Mouse (Mus musculus): ENCODE measurements at regions not wholly inside any gene's neighbourhood (a gene's known extent, or its start where the extent isn't known, plus 50 kb on each side); places are given as distances from the start of the nearest gene placed in this dataset.

- DNase-seq (no peak), ATAC-seq (ENCODE audit: low read depth) (no peak)
- Histone ChIP-seq H3K9ac (no peak overlapping the region), H3K36me3 (no peaks in the 10 kb centered on the region), H3K4me1 (replicated peaks) (no peaks in the 10 kb centered on the region), H3K27me3 (no peaks in the 10 kb centered on the region), H3K9me3 (replicated peaks) (no peaks in the 10 kb centered on the region), H3K4me3 (replicated peaks) (no peak overlapping the region), H3K4me2 (no peak overlapping the region), H3K27ac (no peak overlapping the region)
Observed at GRCm38 (mm10) chr4:56619803-56620202, 120.1 kb upstream of the Gm26657 start.

GRCm38 (mm10) chr4:56619054-56619453 lies 120.8 kb upstream of the Gm26657 start:
- no peaks in the 10 kb centered on the region for H3K9me3 ChIP-seq (replicated peaks)
- H3K4me1 ChIP-seq (replicated peaks) = no peaks in the 10 kb centered on the region
- H3K4me2 ChIP-seq = no peak overlapping the region
- H3K27me3 ChIP-seq = no peaks in the 10 kb centered on the region
- no peak overlapping the region for H3K4me3 ChIP-seq (replicated peaks)
- DNase-seq (no peak), ATAC-seq (ENCODE audit: low read depth) (no peak)
- no peak overlapping the region for H3K27ac ChIP-seq
- WGBS (ENCODE audit: insufficient replicate concordance) = 48% methylated on average over 3 of the region's 3 CpGs
- no peaks in the 10 kb centered on the region for H3K36me3 ChIP-seq
- H3K9ac ChIP-seq = no peak overlapping the region

- no peaks in the 10 kb centered on the region for H3K9me3 ChIP-seq (replicated peaks)
- 60% methylated on average over 5 of the region's 5 CpGs for WGBS (ENCODE audit: insufficient replicate concordance)
- H3K9ac ChIP-seq = no peak overlapping the region
- DNase-seq = no peak
- no peak for ATAC-seq (ENCODE audit: low read depth)
- no peaks in the 10 kb centered on the region for H3K27me3 ChIP-seq
- H3K4me1 ChIP-seq (replicated peaks) = no peaks in the 10 kb centered on the region
- no peak overlapping the region for H3K27ac ChIP-seq
- no peaks in the 10 kb centered on the region for H3K36me3 ChIP-seq
- no peak overlapping the region for H3K4me2 ChIP-seq
- H3K4me3 ChIP-seq (replicated peaks) = no peak overlapping the region
Observed at GRCm38 (mm10) chr4:56618433-56618832, 121.4 kb upstream of the Gm26657 start.

- DNase-seq (no peak), ATAC-seq (ENCODE audit: low read depth) (no peak)
- Histone ChIP-seq H3K27ac (no peak overlapping the region), H3K4me1 (replicated peaks) (no peaks in the 10 kb centered on the region), H3K27me3 (no peaks in the 10 kb centered on the region), H3K9me3 (replicated peaks) (no peaks in the 10 kb centered on the region), H3K4me2 (no peak overlapping the region), H3K36me3 (no peaks in the 10 kb centered on the region), H3K4me3 (replicated peaks) (no peak overlapping the region), H3K9ac (no peak overlapping the region)
- 67% methylated on average over 10 of the region's 10 CpGs for WGBS (ENCODE audit: insufficient replicate concordance)
Observed at GRCm38 (mm10) chr4:56617661-56618360, 122.1 kb upstream of the Gm26657 start.

- H3K27ac ChIP-seq = no peak overlapping the region
- H3K9ac ChIP-seq = no peak overlapping the region
- no peaks in the 10 kb centered on the region for H3K9me3 ChIP-seq (replicated peaks)
- H3K4me1 ChIP-seq (replicated peaks) = no peaks in the 10 kb centered on the region
- DNase-seq = no peak
- no peak overlapping the region for H3K4me2 ChIP-seq
- ATAC-seq (ENCODE audit: low read depth) = no peak
- WGBS (ENCODE audit: insufficient replicate concordance) = 43% methylated on average over 4 of the region's 4 CpGs
- H3K4me3 ChIP-seq (replicated peaks) = no peak overlapping the region
- no peaks in the 10 kb centered on the region for H3K36me3 ChIP-seq
- no peaks in the 10 kb centered on the region for H3K27me3 ChIP-seq
Observed at GRCm38 (mm10) chr4:56612325-56612724, 127.5 kb upstream of the Gm26657 start.

DNA sequence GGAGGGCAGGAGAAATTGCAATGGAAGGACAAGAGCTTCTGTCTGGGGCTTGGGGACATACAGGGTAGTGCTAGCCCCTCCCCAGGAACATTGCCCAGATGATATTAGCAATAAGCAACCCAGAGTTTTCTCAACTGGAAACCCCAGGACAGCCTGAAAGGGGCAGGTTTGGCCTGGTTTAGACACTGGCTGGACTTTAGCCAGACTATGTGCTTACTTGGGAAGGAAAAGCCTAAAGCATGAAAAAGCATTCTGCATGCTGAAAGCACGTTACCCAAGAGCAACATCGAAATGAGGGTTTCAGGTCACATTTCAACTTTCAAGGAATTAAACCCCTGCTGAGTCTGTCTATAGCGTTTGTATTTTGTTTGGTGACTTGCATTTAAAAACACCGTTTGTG lies 128.1 kb upstream of the Gm26657 start:
- WGBS (ENCODE audit: insufficient replicate concordance) = 37% methylated on average over 4 of the region's 4 CpGs
- Histone ChIP-seq H3K27me3 (no peaks in the 10 kb centered on the region), H3K9ac (no peak overlapping the region), H3K4me3 (replicated peaks) (no peak overlapping the region), H3K27ac (no peak overlapping the region), H3K4me2 (no peak overlapping the region), H3K4me1 (replicated peaks) (no peaks in the 10 kb centered on the region), H3K36me3 (no peaks in the 10 kb centered on the region), H3K9me3 (replicated peaks) (no peaks in the 10 kb centered on the region)
- ATAC-seq (ENCODE audit: low read depth) = no peak
- DNase-seq = no peak

DNA sequence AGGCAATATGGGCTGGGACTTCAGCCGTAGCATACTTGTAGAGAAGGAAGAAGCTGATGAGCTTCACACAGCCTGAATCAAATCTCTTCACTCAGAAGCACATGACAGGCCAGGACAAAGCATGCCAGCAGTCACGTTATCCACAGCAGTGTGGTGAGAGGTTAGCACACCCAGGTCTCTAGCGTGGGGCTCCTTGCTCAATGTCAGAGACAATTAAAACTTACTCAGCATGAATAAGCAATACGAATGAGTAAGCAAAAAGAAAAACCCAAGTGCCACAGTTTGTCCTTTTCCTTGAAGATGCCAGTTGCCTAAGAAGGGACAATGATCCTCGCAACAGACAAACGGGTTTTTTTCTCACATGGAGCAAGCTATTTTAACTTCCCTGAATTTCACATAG lies 129.6 kb upstream of the Gm26657 start:
- Histone ChIP-seq H3K27ac (no peak overlapping the region), H3K27me3 (no peaks in the 10 kb centered on the region), H3K36me3 (no peaks in the 10 kb centered on the region), H3K9me3 (replicated peaks) (no peaks in the 10 kb centered on the region), H3K4me3 (replicated peaks) (no peak overlapping the region), H3K9ac (no peak overlapping the region), H3K4me1 (replicated peaks) (no peaks in the 10 kb centered on the region), H3K4me2 (no peak overlapping the region)
- ATAC-seq (ENCODE audit: low read depth) (no peak), DNase-seq (no peak)
- WGBS (ENCODE audit: insufficient replicate concordance) = 60% methylated on average over 6 of the region's 6 CpGs

DNA sequence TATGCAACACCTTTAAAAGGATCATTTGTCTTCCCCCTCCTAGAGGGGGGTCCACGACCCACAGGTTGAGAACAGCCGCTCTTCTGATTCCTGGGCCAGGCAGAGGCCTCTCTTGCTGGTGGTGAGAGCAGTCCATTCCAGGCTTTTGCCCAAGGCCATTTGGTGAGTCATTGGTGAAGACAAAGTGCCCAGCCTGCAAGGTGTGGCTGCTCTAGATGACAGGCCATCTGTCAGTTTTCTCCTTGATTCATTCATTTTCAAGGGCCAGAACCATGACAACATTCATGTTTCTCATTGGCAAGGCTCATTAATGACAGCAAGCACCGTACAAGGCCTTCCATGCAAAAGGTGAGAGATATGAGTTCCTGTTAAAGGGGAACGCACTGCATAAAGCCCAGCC lies 131.2 kb upstream of the Gm26657 start:
- Histone ChIP-seq H3K27me3 (no peaks in the 10 kb centered on the region), H3K9me3 (replicated peaks) (no peaks in the 10 kb centered on the region), H3K9ac (no peak overlapping the region), H3K4me2 (no peak overlapping the region), H3K4me3 (replicated peaks) (no peak overlapping the region), H3K27ac (no peak overlapping the region), H3K36me3 (no peaks in the 10 kb centered on the region), H3K4me1 (replicated peaks) (no peaks in the 10 kb centered on the region)
- 59% methylated on average over 4 of the region's 4 CpGs for WGBS (ENCODE audit: insufficient replicate concordance)
- ATAC-seq (ENCODE audit: low read depth) = no peak
- no peak for DNase-seq

DNA sequence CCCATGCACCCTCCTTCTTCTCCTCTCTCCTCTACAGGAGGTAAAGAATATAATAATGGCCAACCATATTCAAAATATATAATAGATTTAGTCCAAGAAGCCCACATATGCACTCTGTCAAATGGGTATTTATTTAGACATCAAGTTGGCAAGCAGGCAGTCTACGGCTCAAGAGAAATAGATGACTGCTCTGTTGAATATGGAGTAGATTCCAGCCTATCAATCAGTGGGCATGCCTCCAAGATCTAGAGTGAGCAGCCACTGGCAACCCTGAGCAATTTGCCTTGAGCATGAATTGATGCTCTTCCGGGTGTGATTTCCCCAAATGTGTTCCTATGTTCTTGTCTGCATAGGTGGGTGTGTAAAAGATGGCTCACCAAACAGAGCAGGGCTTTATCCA lies 141.5 kb upstream of the Gm26657 start:
- WGBS (ENCODE audit: insufficient replicate concordance) = 60% methylated on average over 2 of the region's 2 CpGs
- no peak for DNase-seq
- no peaks in the 10 kb centered on the region for H3K4me1 ChIP-seq (replicated peaks)

GRCm38 (mm10) chr4:56597931-56598330 lies 141.9 kb upstream of the Gm26657 start:
- Histone ChIP-seq H3K9me3 (replicated peaks) (no peaks in the 10 kb centered on the region), H3K27me3 (no peaks in the 10 kb centered on the region), H3K4me3 (replicated peaks) (no peak overlapping the region), H3K36me3 (no peaks in the 10 kb centered on the region), H3K9ac (no peak overlapping the region), H3K4me2 (no peak overlapping the region), H3K27ac (no peak overlapping the region), H3K4me1 (replicated peaks) (no peaks in the 10 kb centered on the region)
- no peak for ATAC-seq (ENCODE audit: low read depth)
- DNase-seq = no peak

More for the DNA sequence above, 141.5 kb upstream of the Gm26657 start:
- H3K27me3 ChIP-seq = no peaks in the 10 kb centered on the region
- H3K9ac ChIP-seq = no peak overlapping the region
- H3K36me3 ChIP-seq = no peaks in the 10 kb centered on the region
- H3K4me2 ChIP-seq = no peak overlapping the region
- no peak for ATAC-seq (ENCODE audit: low read depth)
- H3K4me3 ChIP-seq (replicated peaks) = no peak overlapping the region
- no peaks in the 10 kb centered on the region for H3K9me3 ChIP-seq (replicated peaks)
- no peak overlapping the region for H3K27ac ChIP-seq

GRCm38 (mm10) chr4:56582405-56582804 lies 157.5 kb upstream of the Gm26657 start:
- no peak overlapping the region for H3K4me2 ChIP-seq
- no peak overlapping the region for H3K27ac ChIP-seq
- H3K36me3 ChIP-seq = no peaks in the 10 kb centered on the region
- H3K4me1 ChIP-seq (replicated peaks) = no peaks in the 10 kb centered on the region
- 49% methylated on average over 3 of the region's 3 CpGs for WGBS (ENCODE audit: insufficient replicate concordance)
- H3K9me3 ChIP-seq (replicated peaks) = no peaks in the 10 kb centered on the region
- no peak overlapping the region for H3K4me3 ChIP-seq (replicated peaks)
- no peaks in the 10 kb centered on the region for H3K27me3 ChIP-seq
- no peak for DNase-seq
- H3K9ac ChIP-seq = no peak overlapping the region
- ATAC-seq (ENCODE audit: low read depth) = no peak

DNA sequence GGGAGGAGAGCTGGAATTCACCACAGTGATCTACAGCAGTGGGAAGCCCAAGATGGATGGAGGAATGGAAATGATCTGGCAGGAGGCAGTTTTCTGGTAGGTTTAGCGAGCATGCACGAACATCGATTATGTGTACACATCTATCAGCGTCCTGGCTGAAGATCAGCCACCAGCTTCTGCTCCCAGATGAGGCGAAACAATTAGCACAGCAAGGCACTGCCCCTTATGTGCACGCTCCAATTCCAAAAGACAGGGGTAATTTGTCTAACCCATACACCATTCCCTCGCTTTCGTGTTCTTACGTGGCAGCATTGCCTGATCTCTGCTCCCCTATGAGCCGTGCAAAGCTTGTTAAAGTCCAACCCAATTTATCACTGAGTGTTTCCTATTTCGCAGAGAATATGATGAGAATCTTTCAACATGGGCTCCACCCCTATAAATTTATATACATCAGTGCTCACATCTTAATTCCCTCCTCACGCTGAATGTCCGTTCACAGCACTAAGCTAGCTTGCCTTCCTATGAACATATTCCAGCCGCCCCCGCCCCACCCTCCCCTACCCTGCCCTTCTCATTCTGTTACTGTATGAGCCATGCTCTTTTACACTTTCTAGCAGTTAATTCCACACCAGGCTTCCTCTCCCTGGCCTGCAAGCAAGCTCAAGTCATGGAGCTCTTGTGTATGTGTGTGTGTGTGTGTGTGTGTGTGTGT lies 162.9 kb upstream of the Gm26657 start:
- H3K4me2 ChIP-seq = no peak overlapping the region
- no peak overlapping the region for H3K9ac ChIP-seq
- no peaks in the 10 kb centered on the region for H3K36me3 ChIP-seq
- 75% methylated on average over 15 of the region's 15 CpGs for WGBS (ENCODE audit: insufficient replicate concordance)
- DNase-seq (no peak), ATAC-seq (ENCODE audit: low read depth) (no peak)
- no peaks in the 10 kb centered on the region for H3K4me1 ChIP-seq (replicated peaks)
- no peak overlapping the region for H3K4me3 ChIP-seq (replicated peaks)
- H3K27me3 ChIP-seq = no peaks in the 10 kb centered on the region
- H3K27ac ChIP-seq = no peak overlapping the region
- no peaks in the 10 kb centered on the region for H3K9me3 ChIP-seq (replicated peaks)
